Mouse (Mus musculus) limb, embryonic 14.5 days (tissue): ENCODE results near the gene Ssbp3. TPM values are rescaled to one million over a fixed set of nuclear protein-coding genes. Genes with fewer than 3 reads are reported as not detected.

Experiments
- ATAC-seq: fragments of 200-750 bp; cut with Nextera tagmentation; 2 replicates; pipeline ENCODE4 v1.8.0; 2017; ENCODE audit warnings: low read depth, moderate number of reproducible peaks, moderate TSS enrichment; ENCODE audit not compliant: low FRiP score
- DNase-seq: peaks from one replicate; pipeline ENCODE4 v3.0.0-alpha.2; 2015; ENCODE audit warnings: low spot score
- H3K27ac ChIP-seq: fragments of 300-500 bp; sonication (generic); replicated peaks from 2 replicates; pipeline ENCODE4 v1.5.1; 2014; ENCODE audit warnings: low read depth, mild to moderate bottlenecking, low read length, moderate library complexity, mixed read lengths
- H3K27me3 ChIP-seq: fragments of 300-500 bp; sonication (generic); 2 replicates; pipeline ENCODE4 v1.6.1; 2014; ENCODE audit warnings: low read length, mixed read lengths; ENCODE audit not compliant: control insufficient read depth, insufficient read depth
- H3K36me3 ChIP-seq: fragments of 300-500 bp; sonication (generic); 2 replicates; pipeline ENCODE4 v1.6.1; 2014; ENCODE audit warnings: mild to moderate bottlenecking, low read length, moderate library complexity, mixed read lengths; ENCODE audit not compliant: control insufficient read depth, insufficient read depth
- H3K4me1 ChIP-seq: fragments of 300-500 bp; sonication (generic); 2 replicates; pipeline ENCODE4 v1.6.1; 2014; ENCODE audit warnings: antibody characterized with exemption, low read length, mixed read lengths; ENCODE audit not compliant: control insufficient read depth, insufficient read depth
- H3K4me2 ChIP-seq: fragments of 300-500 bp; sonication (generic); replicated peaks from 2 replicates; pipeline ENCODE4 v1.6.1; 2014; ENCODE audit warnings: low read depth, mild to moderate bottlenecking, low read length, moderate library complexity; ENCODE audit not compliant: severe bottlenecking
- H3K4me3 ChIP-seq: fragments of 300-500 bp; sonication (generic); replicated peaks from 2 replicates; pipeline ENCODE4 v1.5.1; 2014; ENCODE audit warnings: low read length
- H3K9ac ChIP-seq: fragments of 300-500 bp; sonication (generic); 2 replicates; pipeline ENCODE4 v1.6.1; 2014; ENCODE audit warnings: mild to moderate bottlenecking, low read depth, low read length, moderate library complexity; ENCODE audit not compliant: severe bottlenecking
- H3K9me3 ChIP-seq: fragments of 300-500 bp; sonication (generic); 2 replicates; pipeline ENCODE4 v1.6.1; 2016; ENCODE audit warnings: low read length; ENCODE audit not compliant: control insufficient read depth
- POLR2A ChIP-seq: fragments of 200-500 bp; IDR thresholded peaks from 2 replicates; pipeline ENCODE4 v1.8.0; 2012; ENCODE audit warnings: inconsistent platforms, mild to moderate bottlenecking, moderate library complexity, borderline replicate concordance; ENCODE audit not compliant: insufficient read depth, insufficient read length; ENCODE audit errors: extremely low read depth
- WGBS: fragments of 180-500 bp; shearing (Covaris S2); extraction: QIAGEN DNeasy Blood & Tissue Kit; methylation state at CpG from one replicate; pipeline ENCODE4 v1.1.7; 2014; 5-methylcytosine and 5-hydroxymethylcytosine counted together
- polyA plus RNA-seq, 2 experiments: library from polyadenylated mRNA; depleted of rRNA in 1 of 2; stranded (reverse) in 1 of 2; unstranded in 1 of 2; fragments of >200 nt; fragmentation: Nextera tagmentation in 1 of 2; extraction: Ambion mirVana in 1 of 2; gene quantifications; 2 replicates each; pipeline versions ENCODE4 v1.2.1 to v1.2.3; 2012 to 2014

Gene Ssbp3
- polyA plus RNA-seq, 2 experiments = 94.3 to 191 TPM

DNA sequence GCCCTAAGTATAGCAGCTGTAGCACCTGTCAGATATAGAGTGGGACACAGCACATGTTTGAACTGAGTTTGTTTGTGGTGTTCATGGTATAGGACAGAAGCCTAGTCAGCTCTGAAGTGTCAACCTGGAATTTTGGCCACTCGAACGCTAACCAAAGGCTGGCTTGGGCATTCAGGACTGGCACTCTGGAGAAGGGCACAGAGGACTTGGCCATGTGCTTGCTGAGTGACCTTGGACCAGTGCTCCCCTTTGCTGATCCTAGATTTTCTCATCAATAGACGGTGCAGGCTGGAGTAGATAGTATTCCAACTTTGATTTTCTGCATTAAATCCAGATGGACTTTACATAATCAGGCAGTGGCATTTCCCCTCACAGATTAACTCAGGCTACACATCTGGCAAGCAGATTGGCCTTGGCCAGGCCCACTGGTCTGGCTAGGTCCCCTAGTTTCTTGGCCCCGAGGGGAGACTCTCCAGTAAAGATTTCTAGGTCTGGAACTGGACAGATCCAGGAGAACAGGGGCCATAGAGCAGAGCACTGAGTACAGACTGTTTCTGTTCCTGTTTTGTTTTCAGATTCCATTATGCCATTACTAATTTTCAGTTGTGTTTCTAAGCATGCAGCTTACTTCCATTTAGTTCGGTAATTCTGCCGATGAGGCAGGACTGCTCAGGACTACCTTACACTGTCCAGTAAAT is 102.8 kb downstream of the Ssbp3 start:
- Histone ChIP-seq H3K27ac (peak overlapping the region; percentile 55), H3K36me3 (peaks cover 25% of the 10 kb centered on the region), H3K27me3 (no peaks in the 10 kb centered on the region), H3K9ac (no peak overlapping the region), H3K9me3 (no peaks in the 10 kb centered on the region), H3K4me1 (peaks cover 59% of the 10 kb centered on the region), H3K4me2 (no peak overlapping the region), H3K4me3 (no peak overlapping the region)
- no peak for TF ChIP-seq POLR2A
- WGBS = 52% methylated on average over 6 of the region's 6 CpGs
- ATAC-seq = no peak
- no peak for DNase-seq

DNA sequence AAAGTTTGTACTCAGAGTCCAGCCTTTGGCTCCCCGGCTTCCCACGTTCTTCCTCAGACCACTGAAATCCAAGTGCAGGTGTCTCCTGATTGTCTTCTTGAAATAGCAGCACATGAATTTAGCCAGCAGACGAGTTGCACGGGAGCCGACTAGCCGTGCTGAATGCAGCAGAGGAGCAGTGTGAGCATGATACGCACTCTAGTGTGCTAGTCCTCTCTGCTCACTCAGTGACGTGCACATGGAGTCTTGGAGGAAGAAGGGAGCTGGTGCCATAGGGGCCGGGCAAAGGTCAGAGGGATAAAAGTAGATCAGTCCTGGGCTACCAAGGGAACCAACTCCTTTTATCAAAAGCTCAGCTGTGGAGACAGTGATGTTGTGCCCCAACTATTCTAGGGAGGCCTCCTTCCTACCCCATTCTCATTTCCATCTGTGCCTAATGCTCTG is 103.3 kb downstream of the Ssbp3 start:
- no peak overlapping the region for H3K4me2 ChIP-seq
- no peak for DNase-seq
- no peak for ATAC-seq
- H3K9ac ChIP-seq = no peak overlapping the region
- H3K9me3 ChIP-seq = no peaks in the 10 kb centered on the region
- H3K27ac ChIP-seq = peak overlapping the region; percentile 48; the same call in 1 of the 2 replicates
- no peak overlapping the region for H3K4me3 ChIP-seq
- peaks cover 65% of the 10 kb centered on the region for H3K4me1 ChIP-seq
- no peak for TF ChIP-seq POLR2A
- H3K27me3 ChIP-seq = no peaks in the 10 kb centered on the region
- WGBS = 61% methylated on average over 9 of the region's 9 CpGs
- peaks cover 25% of the 10 kb centered on the region for H3K36me3 ChIP-seq

DNA sequence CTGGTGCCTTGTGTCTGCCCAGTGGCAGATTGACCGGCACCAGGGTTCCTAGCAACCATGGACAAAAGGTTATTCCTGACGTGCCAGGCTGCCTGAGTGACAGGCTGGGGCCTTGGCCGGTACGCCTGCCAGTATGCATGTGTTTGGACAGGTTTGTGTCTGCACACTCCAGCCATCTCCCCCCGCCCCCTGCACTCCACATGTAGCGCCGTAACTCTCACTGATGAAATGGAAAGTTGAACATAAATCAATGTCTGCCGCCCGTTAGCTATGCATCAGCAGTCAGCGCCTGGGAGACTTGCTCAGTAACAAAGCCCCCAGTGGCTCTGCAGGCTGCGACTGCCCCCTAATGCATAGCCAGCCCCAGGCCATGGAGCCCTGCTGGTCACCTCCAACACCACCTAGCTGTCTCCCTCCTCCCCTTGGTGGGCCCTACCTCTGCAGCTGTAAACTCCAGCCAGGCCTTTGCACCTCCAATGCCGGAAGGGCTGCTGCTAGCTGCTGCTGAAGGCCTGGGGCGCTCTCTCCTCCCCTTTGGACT is 105.5 kb downstream of the Ssbp3 start:
- Histone ChIP-seq H3K9ac (peak overlapping the region; percentile 17; the same call in 1 of the 2 replicates), H3K4me3 (no peak overlapping the region), H3K27me3 (no peaks in the 10 kb centered on the region), H3K4me2 (peak overlapping the region; percentile 23; the same call in 1 of the 2 replicates), H3K9me3 (no peaks in the 10 kb centered on the region), H3K27ac (peak overlapping the region; percentile 81), H3K4me1 (peaks cover 81% of the 10 kb centered on the region), H3K36me3 (peaks cover 12% of the 10 kb centered on the region)
- TF ChIP-seq POLR2A = no peak
- DNase-seq (peak; percentile 63), ATAC-seq (peak; percentile 32)
- WGBS = 17% methylated on average over 13 of the region's 13 CpGs

DNA sequence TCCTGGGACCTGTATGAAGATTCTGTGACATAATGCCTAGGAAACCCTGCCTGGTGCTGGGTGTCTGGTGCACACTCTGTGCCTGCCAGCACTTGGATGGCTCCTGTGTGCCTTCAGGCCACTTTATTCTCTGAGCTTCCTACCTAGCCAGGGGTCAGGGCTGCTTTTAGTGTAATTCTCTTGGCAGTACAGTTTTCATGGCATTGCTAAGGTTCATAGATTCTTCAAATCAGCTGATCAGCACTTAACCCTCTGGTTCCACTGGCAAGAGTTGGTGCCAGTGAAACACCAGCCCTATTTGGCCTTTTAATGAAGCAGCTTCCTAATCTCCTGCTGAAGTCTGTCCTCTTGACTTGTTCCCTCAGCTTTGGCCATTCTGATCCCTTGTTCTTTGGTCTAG is 106.8 kb downstream of the Ssbp3 start:
- H3K9me3 ChIP-seq = no peaks in the 10 kb centered on the region
- H3K4me2 ChIP-seq = no peak overlapping the region
- H3K9ac ChIP-seq = no peak overlapping the region
- no peak overlapping the region for H3K27ac ChIP-seq
- H3K4me3 ChIP-seq = no peak overlapping the region
- no peak for TF ChIP-seq POLR2A
- H3K36me3 ChIP-seq = peaks cover 8% of the 10 kb centered on the region; the same call in 1 of the 2 replicates
- no peaks in the 10 kb centered on the region for H3K27me3 ChIP-seq
- ATAC-seq (no peak), DNase-seq (no peak)
- H3K4me1 ChIP-seq = peaks cover 75% of the 10 kb centered on the region

DNA sequence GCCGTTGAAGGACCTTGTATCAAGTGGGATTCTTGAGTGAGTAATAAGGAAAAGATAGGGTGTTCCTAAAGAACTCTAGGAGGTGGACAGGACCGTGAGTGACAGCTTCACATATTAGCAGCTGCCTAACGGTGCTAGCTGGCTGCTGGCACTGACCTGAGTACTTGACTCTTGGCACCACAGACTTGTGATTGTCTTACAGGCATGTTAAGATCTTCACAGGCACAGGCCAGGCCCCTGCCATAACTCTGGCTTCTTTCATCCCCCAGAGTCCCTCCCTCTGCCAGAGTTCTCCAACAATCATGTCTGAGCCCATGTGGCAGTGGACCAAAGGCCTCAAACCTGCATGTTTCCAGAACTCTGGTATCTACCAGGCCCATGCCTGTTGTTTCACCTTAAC is 108.0 kb downstream of the Ssbp3 start:
- H3K4me3 ChIP-seq = no peak overlapping the region
- no peak for TF ChIP-seq POLR2A
- no peak overlapping the region for H3K4me2 ChIP-seq
- H3K27ac ChIP-seq = 0 out of 2 replicates have a peak overlapping the region, but pooled peaks have one; percentile 29
- peak overlapping the region; percentile 3; the same call in 1 of the 2 replicates for H3K9ac ChIP-seq
- WGBS = 49% methylated on average over 3 of the region's 3 CpGs
- H3K9me3 ChIP-seq = no peaks in the 10 kb centered on the region
- H3K36me3 ChIP-seq = peaks cover 8% of the 10 kb centered on the region; the same call in 1 of the 2 replicates
- H3K4me1 ChIP-seq = peaks cover 63% of the 10 kb centered on the region
- DNase-seq (no peak), ATAC-seq (no peak)
- no peaks in the 10 kb centered on the region for H3K27me3 ChIP-seq
